Mouse (Mus musculus): Measurements from ENCODE around the gene Stn1.
A peak's percentile ranks its signal among the peaks of the same experiment; 100 is the strongest.

Stn1 gene

GRCm38 (mm10) chr19:47468750-47469149 is 68.6 kb downstream of the Stn1 start:
- DNase-seq (ENCODE audit: low read depth): no peak

- no peak for DNase-seq (ENCODE audit: low read depth)
Measured at GRCm38 (mm10) chr19:47466775-47467174, 70.5 kb downstream of the Stn1 start.

GRCm38 (mm10) chr19:47465467-47465866 is 71.8 kb downstream of the Stn1 start:
- DNase-seq (ENCODE audit: low read depth): no peak

GRCm38 (mm10) chr19:47464304-47465241 is 72.7 kb downstream of the Stn1 start, which contains the start of gene Sh3pxd2a:
Gene Sh3pxd2a, minus strand, starts transcription at chr19:47464401.
- peak; percentile 57 for DNase-seq (ENCODE audit: low read depth)

- peak; percentile 92 for DNase-seq (ENCODE audit: low read depth)
Measured at GRCm38 (mm10) chr19:47463636-47464303, 73.5 kb downstream of the Stn1 start.

- no peak for DNase-seq (ENCODE audit: low read depth)
Measured at GRCm38 (mm10) chr19:47463206-47463605, 74.1 kb downstream of the Stn1 start.

GRCm38 (mm10) chr19:47462725-47463124 is 74.6 kb downstream of the Stn1 start:
- no peak for DNase-seq (ENCODE audit: low read depth)

- DNase-seq (ENCODE audit: low read depth): no peak
Measured at GRCm38 (mm10) chr19:47461838-47462237, 75.5 kb downstream of the Stn1 start.

- DNase-seq (ENCODE audit: low read depth): no peak
Measured at GRCm38 (mm10) chr19:47461386-47461785, 75.9 kb downstream of the Stn1 start.

- peak; percentile 10 for DNase-seq (ENCODE audit: low read depth)
Measured at GRCm38 (mm10) chr19:47460120-47460960, 77.0 kb downstream of the Stn1 start.

- no peak for DNase-seq (ENCODE audit: low read depth)
Measured at GRCm38 (mm10) chr19:47459214-47459613, 78.1 kb downstream of the Stn1 start.

GRCm38 (mm10) chr19:47458504-47459161 is 78.7 kb downstream of the Stn1 start:
- no peak for DNase-seq (ENCODE audit: low read depth)

- no peak for DNase-seq (ENCODE audit: low read depth)
Measured at GRCm38 (mm10) chr19:47457711-47458503, 79.4 kb downstream of the Stn1 start.

GRCm38 (mm10) chr19:47456021-47456420 is 81.3 kb downstream of the Stn1 start:
- DNase-seq (ENCODE audit: low read depth): no peak

- DNase-seq (ENCODE audit: low read depth): peak; percentile 20
Measured at GRCm38 (mm10) chr19:47455001-47455755, 82.1 kb downstream of the Stn1 start.

- DNase-seq (ENCODE audit: low read depth): peak; percentile 9
Measured at GRCm38 (mm10) chr19:47454167-47455000, 82.9 kb downstream of the Stn1 start.

GRCm38 (mm10) chr19:47453352-47453751 is 84.0 kb downstream of the Stn1 start:
- DNase-seq (ENCODE audit: low read depth): peak; percentile 5

- DNase-seq (ENCODE audit: low read depth): no peak
Measured at GRCm38 (mm10) chr19:47452682-47453081, 84.6 kb downstream of the Stn1 start.

- DNase-seq (ENCODE audit: low read depth): no peak
Measured at GRCm38 (mm10) chr19:47452211-47452610, 85.1 kb downstream of the Stn1 start.

Measured in naive thymus-derived CD4-positive, alpha-beta T cell, adult 2 months (primary cell).